Mouse (Mus musculus) megakaryocyte, embryonic 14.5 days (primary cell): ENCODE measurements around the gene Tnk2.

ENCODE experiments used
- FLI1 ChIP-seq: IDR thresholded peaks from 2 replicates; pipeline ENCODE4 v1.6.1; 2012; ENCODE audit warnings: low read length, inconsistent platforms, mixed read lengths
- GATA1 ChIP-seq: IDR thresholded peaks from 3 replicates; pipeline ENCODE4 v1.6.1; 2012; ENCODE audit warnings: mixed read lengths, low read length, inconsistent platforms, borderline replicate concordance

GRCm38 (mm10) chr16:32595142-32595855 is 48.4 kb upstream of the Tnk2 start:
- TF ChIP-seq GATA1 (no peak), FLI1 (no peak)
